Mouse (Mus musculus) retina, postnatal 7 days (tissue): ENCODE data around the gene Ap1s1.

Source experiments
- DNase-seq: peaks from one replicate; pipeline ENCODE4 v3.0.0-alpha.2; 2012; ENCODE audit warnings: low read depth, low spot score

Gene Ap1s1

GRCm38 (mm10) chr5:137065454-137065853, 19.5 kb upstream of the Ap1s1 start:
- DNase-seq, result no peak

- DNase-seq, result no peak
Observed at GRCm38 (mm10) chr5:137062601-137063000, 16.7 kb upstream of the Ap1s1 start.

GRCm38 (mm10) chr5:137061809-137062481, 16.0 kb upstream of the Ap1s1 start:
- DNase-seq, result no peak

- no peak for DNase-seq
Observed at GRCm38 (mm10) chr5:137054873-137055272, 8.9 kb upstream of the Ap1s1 start.

DNA sequence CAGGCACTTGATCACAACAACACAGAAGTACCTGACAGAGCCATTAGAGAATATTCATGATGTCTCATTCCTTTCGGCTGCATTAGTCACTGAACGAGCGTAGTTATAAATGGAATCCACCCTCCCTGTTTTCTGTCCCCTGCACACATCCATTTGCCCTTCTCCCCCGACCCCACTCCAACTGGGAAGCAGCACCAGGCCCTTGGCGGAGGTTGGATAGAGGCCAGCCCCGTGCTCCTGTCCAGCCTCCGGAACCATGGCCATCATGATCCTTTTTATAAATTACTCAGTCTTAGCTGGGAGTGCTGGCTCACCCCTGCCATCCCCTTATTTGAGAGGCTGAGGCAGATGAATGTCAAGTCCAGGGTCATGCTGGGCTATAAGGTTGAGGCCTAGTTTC, 8.4 kb upstream of the Ap1s1 start:
- no peak for DNase-seq

GRCm38 (mm10) chr5:137051914-137052505, 6.1 kb upstream of the Ap1s1 start:
- DNase-seq, result no peak

GRCm38 (mm10) chr5:137051125-137051524, 5.2 kb upstream of the Ap1s1 start:
- no peak for DNase-seq

DNA sequence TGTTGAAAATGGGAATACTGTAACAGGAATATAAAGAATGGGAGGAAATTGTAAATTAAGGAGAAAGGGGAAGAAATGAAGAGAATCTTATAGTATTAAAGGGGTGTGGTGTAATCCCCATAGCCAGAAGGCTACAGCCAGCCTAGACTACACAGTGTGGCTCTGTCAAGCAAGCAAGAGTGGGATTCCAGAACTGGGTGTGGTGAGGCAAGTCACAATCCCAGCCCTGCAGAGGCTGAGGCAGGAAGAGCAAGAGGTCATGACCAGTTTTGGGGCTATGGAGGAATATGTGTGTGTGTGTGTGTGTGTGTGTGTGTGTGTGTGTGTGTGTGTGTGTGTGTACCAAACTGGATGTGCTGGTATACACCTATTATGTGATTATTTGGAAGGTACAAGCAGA, 1.1 kb upstream of the Ap1s1 start:
- no peak for DNase-seq

GRCm38 (mm10) chr5:137046324-137046718, 386 bp upstream of the Ap1s1 start:
- DNase-seq, result no peak

DNA sequence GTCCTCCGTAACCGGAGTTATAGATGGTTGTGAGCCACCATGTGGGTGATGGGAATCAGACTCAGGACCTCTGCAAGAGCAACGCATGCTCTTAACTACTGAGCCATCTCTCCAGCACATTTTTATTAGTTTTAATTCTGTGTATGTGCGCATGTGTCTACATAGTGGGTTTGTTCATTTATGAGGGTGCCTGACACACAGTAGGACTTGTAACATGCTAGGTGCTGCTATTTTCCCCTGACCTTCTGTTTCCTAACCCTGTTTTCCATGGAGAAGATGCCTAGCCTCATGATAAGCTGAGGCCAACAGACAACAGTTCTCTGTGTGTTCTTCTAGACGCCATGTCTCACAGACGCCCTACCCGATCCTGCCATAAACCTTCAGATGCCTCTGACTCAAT, 1.9 kb downstream of the Ap1s1 start:
- no peak for DNase-seq

- DNase-seq, result peak; percentile 58
Observed at GRCm38 (mm10) chr5:137041442-137041841, 4.5 kb downstream of the Ap1s1 start.

- DNase-seq, result no peak
Observed at GRCm38 (mm10) chr5:137039453-137039852, 6.5 kb downstream of the Ap1s1 start.

- no peak for DNase-seq
Observed at GRCm38 (mm10) chr5:137036211-137036610, 9.7 kb downstream of the Ap1s1 start.

- peak; percentile 65 for DNase-seq
Observed at GRCm38 (mm10) chr5:137032641-137033074, 13.3 kb downstream of the Ap1s1 start.

GRCm38 (mm10) chr5:137032033-137032421, 13.9 kb downstream of the Ap1s1 start:
- no peak for DNase-seq

DNA sequence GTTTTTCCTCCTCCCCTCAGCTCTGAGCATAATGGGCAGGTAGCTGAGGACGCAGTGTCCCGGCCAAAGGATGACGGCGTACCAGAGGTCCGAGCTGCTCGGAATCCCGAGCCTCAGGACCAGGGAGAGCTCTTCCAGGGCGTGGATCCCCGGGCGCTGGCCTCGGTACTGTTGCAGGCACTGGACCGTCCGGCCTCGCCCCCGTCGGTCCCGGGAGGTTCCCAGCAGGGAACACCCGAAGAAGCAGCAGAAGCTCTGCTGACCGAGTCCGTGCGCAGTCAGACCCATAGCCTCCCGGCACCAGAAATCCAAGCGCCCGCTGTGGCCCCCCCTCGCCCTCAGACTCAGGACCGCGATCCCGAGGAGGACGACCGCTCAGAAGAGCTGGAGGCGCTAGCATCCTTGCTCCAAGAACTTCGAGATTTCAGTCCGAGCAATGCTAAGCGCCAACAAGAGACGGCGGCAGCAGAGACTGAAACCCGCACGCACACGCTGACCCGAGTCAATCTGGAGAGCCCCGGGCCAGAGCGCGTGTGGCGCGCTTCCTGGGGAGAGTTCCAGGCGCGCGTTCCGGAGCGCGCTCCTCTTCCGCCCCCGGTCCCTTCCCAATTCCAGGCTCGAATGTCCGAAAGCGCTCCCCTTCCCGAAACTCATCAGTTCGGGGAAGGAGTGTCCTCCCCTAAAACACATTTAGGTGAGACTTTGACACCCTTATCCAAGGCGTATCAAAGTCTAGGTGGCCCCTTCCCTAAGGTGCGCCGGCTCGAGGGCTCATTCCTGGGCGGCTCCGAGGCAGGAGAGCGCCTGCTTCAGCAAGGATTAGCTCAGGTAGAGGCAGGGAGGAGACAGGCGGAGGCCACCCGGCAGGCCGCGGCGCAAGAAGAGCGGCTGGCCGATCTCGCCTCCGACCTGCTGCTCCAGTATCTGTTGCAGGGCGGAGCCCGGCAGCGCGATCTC, 14.6 kb downstream of the Ap1s1 start:
- no peak for DNase-seq

GRCm38 (mm10) chr5:137030416-137030810, 15.5 kb downstream of the Ap1s1 start:
- no peak for DNase-seq

DNA sequence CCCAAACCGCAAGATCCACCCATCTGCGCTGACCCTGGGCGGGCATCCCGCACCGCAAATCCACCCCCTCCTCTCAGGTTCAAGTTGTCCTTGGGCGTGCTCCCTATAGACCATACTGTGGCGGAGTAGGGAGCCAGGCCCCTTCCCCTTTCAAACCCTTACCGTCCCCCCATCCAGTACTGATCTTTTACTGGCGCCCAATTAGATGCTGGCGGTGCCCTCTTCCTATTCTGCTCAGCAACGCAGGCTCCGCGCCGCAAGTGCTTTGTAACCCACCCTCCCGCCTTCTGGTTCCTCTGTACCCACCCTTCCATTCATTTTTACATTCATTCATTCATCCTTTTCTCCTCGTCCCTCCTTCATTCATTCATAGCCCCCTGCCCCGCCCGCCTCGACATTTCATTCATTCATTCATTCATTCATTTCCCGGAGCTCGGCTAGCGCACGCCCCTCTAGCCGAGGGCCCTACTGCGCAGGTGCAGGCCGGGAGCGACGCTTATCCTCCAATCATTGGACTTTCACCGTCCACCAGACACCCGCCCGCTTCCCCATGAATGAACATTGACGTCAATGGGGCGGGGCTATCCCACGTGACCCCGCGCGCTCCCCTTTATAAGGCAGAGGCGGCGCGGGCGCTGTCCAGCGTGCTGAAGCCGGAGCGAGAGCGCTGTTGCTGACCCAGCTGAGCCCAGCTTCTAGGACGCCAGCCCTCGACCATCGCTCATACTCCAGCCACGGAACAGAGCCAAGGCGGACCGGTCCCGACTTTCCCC, 16.1 kb downstream of the Ap1s1 start:
- DNase-seq, result peak; percentile 86

GRCm38 (mm10) chr5:137029273-137029585, 16.7 kb downstream of the Ap1s1 start:
- DNase-seq, result no peak

DNA sequence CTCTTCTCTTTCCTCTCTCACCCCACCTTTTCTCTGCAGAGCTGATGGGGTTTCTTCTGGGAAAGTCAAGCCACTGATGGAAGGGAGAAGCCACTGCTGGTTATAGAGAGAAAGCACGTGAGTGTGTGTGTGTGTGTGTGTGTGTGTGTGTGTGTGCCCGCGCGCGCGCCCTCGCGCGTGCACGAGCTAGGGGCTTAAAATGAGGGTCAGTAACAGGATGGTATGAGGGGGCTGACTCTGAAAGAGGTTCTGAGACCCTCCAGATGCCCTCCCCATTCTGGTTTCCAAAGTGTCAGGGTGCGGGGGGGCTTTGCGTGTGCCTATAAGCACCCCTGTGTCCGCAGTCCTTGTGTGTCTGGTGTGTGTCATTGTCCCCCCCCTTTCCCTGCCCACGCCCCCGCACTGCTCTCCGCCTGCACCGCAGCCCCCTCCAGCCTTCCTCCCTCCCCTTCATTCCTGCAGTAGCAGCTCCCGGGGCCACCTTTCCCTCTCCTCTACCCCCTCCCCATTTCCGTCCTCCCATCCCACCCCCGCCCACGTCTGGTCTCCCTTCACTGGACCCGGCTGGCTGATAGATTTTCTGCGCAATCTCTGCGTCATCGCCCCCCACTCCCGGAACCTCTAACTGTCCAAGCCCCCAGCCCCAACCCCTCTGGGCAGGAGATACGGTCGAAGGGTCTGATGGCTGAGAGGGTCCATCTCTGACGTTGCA, 17.2 kb downstream of the Ap1s1 start:
- no peak for DNase-seq

GRCm38 (mm10) chr5:137026092-137026491, 19.8 kb downstream of the Ap1s1 start, which contains the start of gene Vgf:
Gene Vgf (plus strand): TSS chr5:137026392.
- DNase-seq, result no peak
